Mouse (Mus musculus) midbrain, postnatal 0 days (tissue): ENCODE results near the gene Hes7. TPM values are rescaled to one million over a fixed set of nuclear protein-coding genes. Genes with fewer than 3 reads are reported as not detected.

Experiments used
- ATAC-seq: fragments of 200-750 bp; cut with Nextera tagmentation; 2 replicates; pipeline ENCODE4 v1.8.0; 2017; ENCODE audit warnings: moderate number of reproducible peaks, mild to moderate bottlenecking, moderate TSS enrichment, moderate library complexity; ENCODE audit not compliant: low FRiP score
- DNase-seq: peaks from one replicate; pipeline ENCODE4 v3.0.0-alpha.2; 2015; ENCODE audit warnings: low spot score
- H3K27ac ChIP-seq: fragments of 300-500 bp; sonication (generic); 2 replicates; pipeline ENCODE4 v1.5.1; 2014; ENCODE audit warnings: low read depth, mild to moderate bottlenecking, low read length, mixed read lengths
- H3K27me3 ChIP-seq: fragments of 300-500 bp; sonication (generic); 2 replicates; pipeline ENCODE4 v1.6.1; 2014; ENCODE audit warnings: low read length, control low read depth, mixed read lengths; ENCODE audit not compliant: insufficient read depth
- H3K36me3 ChIP-seq: fragments of 300-500 bp; sonication (generic); 2 replicates; pipeline ENCODE4 v1.6.1; 2014; ENCODE audit warnings: low read length, control low read depth, mixed read lengths; ENCODE audit not compliant: insufficient read depth
- H3K4me1 ChIP-seq: fragments of 300-500 bp; sonication (generic); 2 replicates; pipeline ENCODE4 v1.6.1; 2014; ENCODE audit warnings: mild to moderate bottlenecking, control low read depth, antibody characterized with exemption, low read length, mixed read lengths; ENCODE audit not compliant: insufficient read depth
- H3K4me2 ChIP-seq: fragments of 300-500 bp; sonication (generic); 2 replicates; pipeline ENCODE4 v1.6.1; 2014; ENCODE audit warnings: low read depth, mild to moderate bottlenecking, low read length, mixed read lengths; ENCODE audit not compliant: poor library complexity, severe bottlenecking
- H3K4me3 ChIP-seq: fragments of 300-500 bp; sonication (generic); 2 replicates; pipeline ENCODE4 v1.5.1; 2014; ENCODE audit warnings: low read depth, mild to moderate bottlenecking, low read length, moderate library complexity
- H3K9ac ChIP-seq: fragments of 300-500 bp; sonication (generic); replicated peaks from 2 replicates; pipeline ENCODE4 v1.6.1; 2014; ENCODE audit warnings: mild to moderate bottlenecking, low read length, moderate library complexity, mixed read lengths; ENCODE audit not compliant: poor library complexity, severe bottlenecking
- H3K9me3 ChIP-seq: fragments of 300-500 bp; sonication (generic); 2 replicates; pipeline ENCODE4 v1.6.1; 2016; ENCODE audit warnings: low read length, control low read depth
- CTCF ChIP-seq: IDR thresholded peaks from 2 replicates; pipeline ENCODE4 v1.5.1; 2016; ENCODE audit warnings: antibody characterized with exemption, mild to moderate bottlenecking
- WGBS: fragments of 180-500 bp; shearing (Covaris S2); extraction: QIAGEN DNeasy Blood & Tissue Kit; methylation state at CpG from one replicate; pipeline ENCODE4 v1.1.7; 2014; 5-methylcytosine and 5-hydroxymethylcytosine counted together
- polyA plus RNA-seq: library from polyadenylated mRNA; unstranded; fragments of >200 nt; fragmentation: Nextera tagmentation; extraction: Ambion mirVana; gene quantifications from 2 replicates; pipeline ENCODE4 v1.2.1, GENCODE M21; 2015
- total RNA-seq: library from RNA; depleted of rRNA; stranded (reverse); fragments of >200 nt; gene quantifications from 2 replicates; pipeline ENCODE4 v1.2.3, GENCODE M21; 2014

The Hes7 gene
- total and polyA plus RNA-seq, 2 experiments from 2014 or later: 2.0 to 2.1 TPM

GRCm38 (mm10) chr11:69147546-69147945 lies 27.3 kb downstream of the Hes7 start:
- Histone ChIP-seq H3K9me3 (no peaks in the 10 kb centered on the region), H3K36me3 (no peaks in the 10 kb centered on the region), H3K27ac (no peak overlapping the region), H3K4me1 (no peaks in the 10 kb centered on the region), H3K4me2 (no peak overlapping the region), H3K27me3 (no peaks in the 10 kb centered on the region), H3K9ac (no peak overlapping the region), H3K4me3 (no peak overlapping the region)
- TF ChIP-seq CTCF: no peak
- 73% methylated on average over 7 of the region's 7 CpGs for WGBS
- ATAC-seq (no peak), DNase-seq (peak; percentile 32)

- WGBS: 93% methylated on average over 5 of the region's 5 CpGs
- no peak overlapping the region for H3K9ac ChIP-seq
Observed at GRCm38 (mm10) chr11:69148451-69148960, 28.3 kb downstream of the Hes7 start.

DNA sequence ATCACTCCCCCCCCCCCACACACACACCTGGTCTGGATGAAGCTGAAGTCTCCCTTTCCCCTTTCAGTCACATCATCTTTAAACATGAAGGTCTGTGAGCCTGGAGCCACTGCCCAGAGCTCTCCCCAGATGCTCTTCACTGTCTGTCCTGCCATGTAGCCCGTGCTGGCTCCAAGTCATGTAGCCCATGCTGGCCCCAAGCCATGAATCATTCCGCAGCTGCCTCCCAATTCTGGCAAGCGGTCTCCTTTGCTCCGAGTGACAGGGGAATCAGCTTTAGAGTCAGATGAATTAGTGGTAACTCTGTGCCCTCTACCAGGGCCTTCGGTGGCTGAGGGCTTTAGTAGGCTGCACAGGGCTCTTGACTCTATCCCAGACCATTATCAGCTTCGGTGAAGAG lies 29.5 kb downstream of the Hes7 start:
- 82% methylated on average over 6 of the region's 6 CpGs for WGBS
- ATAC-seq (no peak), DNase-seq (peak; percentile 31)
- 0 out of 2 replicates have a peak overlapping the region, but pooled peaks have one; percentile 3 for H3K9ac ChIP-seq
- no peaks in the 10 kb centered on the region for H3K4me1 ChIP-seq
- no peak for TF ChIP-seq CTCF
- H3K36me3 ChIP-seq: no peaks in the 10 kb centered on the region
- H3K4me3 ChIP-seq: no peak overlapping the region
- H3K27ac ChIP-seq: no peak overlapping the region
- H3K27me3 ChIP-seq: no peaks in the 10 kb centered on the region
- no peak overlapping the region for H3K4me2 ChIP-seq
- H3K9me3 ChIP-seq: no peaks in the 10 kb centered on the region

More at GRCm38 (mm10) chr11:69148451-69148960, 28.3 kb downstream of the Hes7 start:
- Histone ChIP-seq H3K27ac (no peak overlapping the region), H3K9me3 (no peaks in the 10 kb centered on the region), H3K4me1 (no peaks in the 10 kb centered on the region), H3K27me3 (no peaks in the 10 kb centered on the region), H3K36me3 (no peaks in the 10 kb centered on the region), H3K4me3 (no peak overlapping the region), H3K4me2 (no peak overlapping the region)
- no peak for TF ChIP-seq CTCF
- DNase-seq (no peak), ATAC-seq (no peak)

GRCm38 (mm10) chr11:69150444-69150843 lies 30.2 kb downstream of the Hes7 start:
- H3K27me3 ChIP-seq: no peaks in the 10 kb centered on the region
- no peak overlapping the region for H3K27ac ChIP-seq
- ATAC-seq: no peak
- H3K4me1 ChIP-seq: no peaks in the 10 kb centered on the region
- 6% methylated on average over 7 of the region's 7 CpGs for WGBS
- peak overlapping the region; percentile 15; the same call in 1 of the 2 replicates for H3K4me3 ChIP-seq
- H3K9ac ChIP-seq: no peak overlapping the region; the same call in 1 of the 2 replicates
- peak; percentile 80 for DNase-seq
- H3K9me3 ChIP-seq: no peaks in the 10 kb centered on the region
- no peaks in the 10 kb centered on the region for H3K36me3 ChIP-seq
- H3K4me2 ChIP-seq: peak overlapping the region; percentile 39
- peak; percentile 81 for TF ChIP-seq CTCF

- ATAC-seq (no peak), DNase-seq (no peak)
- 74% methylated on average over 6 of the region's 6 CpGs for WGBS
- Histone ChIP-seq H3K4me2 (peak overlapping the region; percentile 39), H3K27ac (no peak overlapping the region), H3K27me3 (no peaks in the 10 kb centered on the region), H3K36me3 (no peaks in the 10 kb centered on the region), H3K9me3 (no peaks in the 10 kb centered on the region), H3K4me1 (no peaks in the 10 kb centered on the region), H3K9ac (no peak overlapping the region), H3K4me3 (peak overlapping the region; percentile 15; the same call in 1 of the 2 replicates)
- TF ChIP-seq CTCF: no peak
Observed at GRCm38 (mm10) chr11:69151004-69151403, 30.8 kb downstream of the Hes7 start.

- no peak overlapping the region for H3K4me2 ChIP-seq
- no peak overlapping the region for H3K4me3 ChIP-seq
- no peak for TF ChIP-seq CTCF
- H3K4me1 ChIP-seq: peaks cover 3% of the 10 kb centered on the region; the same call in 1 of the 2 replicates
- H3K27ac ChIP-seq: no peak overlapping the region
- H3K9me3 ChIP-seq: no peaks in the 10 kb centered on the region
- WGBS: 85% methylated on average over 8 of the region's 8 CpGs
- DNase-seq (no peak), ATAC-seq (no peak)
- H3K27me3 ChIP-seq: peaks cover 19% of the 10 kb centered on the region; the same call in 1 of the 2 replicates
- no peak overlapping the region for H3K9ac ChIP-seq
- no peaks in the 10 kb centered on the region for H3K36me3 ChIP-seq
Observed at GRCm38 (mm10) chr11:69153831-69154230, 33.6 kb downstream of the Hes7 start.
